Mouse (Mus musculus) limb, embryonic 10.5 days (tissue): ENCODE measurements around the gene Emg1. TPM values are rescaled to one million over a fixed set of nuclear protein-coding genes. Genes with fewer than 3 reads are reported as not detected.
A peak's percentile ranks its signal among the peaks of the same experiment; 100 is the strongest.

Source experiments
- DNase-seq: peaks from one replicate; pipeline ENCODE4 v3.0.0-alpha.2; 2017; ENCODE audit warnings: low spot score
- H3K27ac ChIP-seq: fragments of 300-500 bp; sonication (generic); 2 replicates; pipeline ENCODE4 v1.5.1; 2016; ENCODE audit warnings: mild to moderate bottlenecking
- H3K27me3 ChIP-seq: fragments of 300-500 bp; sonication (generic); 2 replicates; pipeline ENCODE4 v1.6.1; 2016; ENCODE audit warnings: low read depth, mild to moderate bottlenecking; ENCODE audit not compliant: poor library complexity, severe bottlenecking
- H3K36me3 ChIP-seq: fragments of 300-500 bp; sonication (generic); 2 replicates; pipeline ENCODE4 v1.6.1; 2016; ENCODE audit warnings: mild to moderate bottlenecking, moderate library complexity
- H3K4me1 ChIP-seq: fragments of 300-500 bp; sonication (generic); 2 replicates; pipeline ENCODE4 v1.6.1; 2016
- H3K4me3 ChIP-seq: fragments of 300-500 bp; sonication (generic); 2 replicates; pipeline ENCODE4 v1.5.1; 2016; ENCODE audit warnings: mild to moderate bottlenecking, moderate library complexity
- H3K9me3 ChIP-seq: fragments of 300-500 bp; sonication (generic); replicated peaks from 2 replicates; pipeline ENCODE4 v1.6.1; 2016; ENCODE audit warnings: mild to moderate bottlenecking
- WGBS: fragments of 180-500 bp; shearing (Covaris S2); methylation state at CpG from one replicate; pipeline ENCODE4 v1.1.7; 2016; 5-methylcytosine and 5-hydroxymethylcytosine counted together
- polyA plus RNA-seq: library from polyadenylated mRNA; unstranded; fragments of >200 nt; fragmentation: Nextera tagmentation; extraction: Ambion mirVana; gene quantifications from 2 replicates; pipeline ENCODE4 v1.2.1, GENCODE M21; 2016

The Emg1 gene
- polyA plus RNA-seq: 254 and 298 TPM in 2 replicates

- WGBS: under 1% methylated on average over 74 of the region's 76 CpGs
- Histone ChIP-seq H3K36me3 (peaks cover 73% of the 10 kb centered on the region), H3K9me3 (no peaks in the 10 kb centered on the region), H3K4me1 (peaks cover 32% of the 10 kb centered on the region), H3K27me3 (no peaks in the 10 kb centered on the region), H3K4me3 (peak within 1 kb of the TSS; percentile 76), H3K27ac (peak within 1 kb of the TSS; percentile 91)
- DNase-seq: peak; percentile 100
Measured at GRCm38 (mm10) chr6:124711824-124712782, at the start of gene Emg1, which contains the start of gene Phb2. Emg1 (minus strand) TSS chr6:124712178. Phb2 (plus strand) TSS chr6:124712336.

DNA sequence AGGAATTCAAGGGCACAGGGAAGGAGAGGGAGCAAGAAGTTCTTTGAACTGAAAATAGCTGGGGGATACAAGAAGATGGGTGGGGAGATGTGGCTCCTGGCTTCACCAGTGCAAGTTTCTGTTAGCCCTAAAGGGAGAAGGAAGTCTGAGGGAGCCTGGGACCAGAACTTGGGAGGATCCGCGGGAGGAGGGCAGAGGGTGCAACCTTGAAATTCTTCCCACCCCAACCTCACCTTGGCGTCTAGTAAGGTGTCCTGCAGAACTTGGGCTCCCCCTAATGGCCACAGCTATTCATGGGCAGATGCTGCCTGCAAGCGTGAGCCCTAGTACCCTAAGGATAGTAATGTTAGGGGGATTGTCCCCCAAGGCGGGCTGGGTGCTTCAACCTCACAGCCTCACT lies 47.3 kb upstream of the Emg1 start:
- H3K36me3 ChIP-seq: no peaks in the 10 kb centered on the region
- H3K4me3 ChIP-seq: peak overlapping the region; percentile 91
- H3K27me3 ChIP-seq: peaks cover 36% of the 10 kb centered on the region
- peak; percentile 89 for DNase-seq
- peak overlapping the region; percentile 99; the same call in 1 of the 2 replicates for H3K27ac ChIP-seq
- no peaks in the 10 kb centered on the region for H3K9me3 ChIP-seq
- H3K4me1 ChIP-seq: peaks cover 49% of the 10 kb centered on the region
- WGBS: 1% methylated on average over 5 of the region's 5 CpGs

DNA sequence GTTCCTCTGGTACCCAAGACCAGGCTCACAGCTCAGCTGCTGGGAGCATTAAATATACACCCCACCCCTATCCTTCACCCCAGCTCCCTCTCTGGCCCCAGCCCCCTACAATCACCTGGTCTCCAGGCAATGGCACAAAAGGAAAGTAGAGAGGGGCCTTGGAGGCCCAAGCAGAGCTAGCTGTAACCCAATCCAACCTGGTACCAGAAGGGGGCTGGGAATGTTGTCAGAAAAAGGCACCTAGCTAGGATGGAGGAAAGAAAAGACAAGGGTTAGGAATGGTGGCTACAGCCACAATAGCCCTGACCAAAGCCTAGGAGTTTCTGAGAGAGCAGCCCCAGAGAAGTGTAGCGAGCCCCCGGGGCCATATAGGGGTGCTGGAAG lies 46.9 kb upstream of the Emg1 start:
- WGBS: 69% methylated on average over 2 of the region's 2 CpGs
- H3K4me3 ChIP-seq: peak overlapping the region; percentile 91

GRCm38 (mm10) chr6:124757909-124758848 lies 46.2 kb upstream of the Emg1 start:
- peak; percentile 60 for DNase-seq
- Histone ChIP-seq H3K27me3 (peaks cover 30% of the 10 kb centered on the region), H3K4me1 (peaks cover 48% of the 10 kb centered on the region), H3K9me3 (no peaks in the 10 kb centered on the region), H3K36me3 (peaks cover 3% of the 10 kb centered on the region), H3K27ac (peak overlapping the region; percentile 99), H3K4me3 (peak overlapping the region; percentile 91)
- 47% methylated on average over 5 of the region's 5 CpGs for WGBS

More for the DNA sequence above, 46.9 kb upstream of the Emg1 start:
- DNase-seq: no peak
- no peaks in the 10 kb centered on the region for H3K36me3 ChIP-seq
- no peaks in the 10 kb centered on the region for H3K9me3 ChIP-seq
- H3K4me1 ChIP-seq: peaks cover 52% of the 10 kb centered on the region
- peak overlapping the region; percentile 99 for H3K27ac ChIP-seq
- H3K27me3 ChIP-seq: peaks cover 36% of the 10 kb centered on the region

GRCm38 (mm10) chr6:124757351-124757880 lies 45.4 kb upstream of the Emg1 start:
- Histone ChIP-seq H3K27me3 (peaks cover 22% of the 10 kb centered on the region), H3K36me3 (peaks cover 11% of the 10 kb centered on the region), H3K9me3 (no peaks in the 10 kb centered on the region), H3K4me3 (peak overlapping the region; percentile 91), H3K27ac (peak overlapping the region; percentile 99), H3K4me1 (peaks cover 48% of the 10 kb centered on the region)
- DNase-seq: no peak
- WGBS: 12% methylated on average over 5 of the region's 5 CpGs

- Histone ChIP-seq H3K4me3 (peak overlapping the region; percentile 91), H3K4me1 (peaks cover 48% of the 10 kb centered on the region), H3K36me3 (peaks cover 16% of the 10 kb centered on the region), H3K27ac (peak overlapping the region; percentile 99), H3K9me3 (no peaks in the 10 kb centered on the region), H3K27me3 (peaks cover 20% of the 10 kb centered on the region)
- WGBS: 1% methylated on average over 51 of the region's 54 CpGs
- peak; percentile 89 for DNase-seq
Measured at GRCm38 (mm10) chr6:124756652-124757350, 44.8 kb upstream of the Emg1 start.

- under 1% methylated on average over 80 of the region's 100 CpGs for WGBS
Measured at GRCm38 (mm10) chr6:124755831-124756595, 44.0 kb upstream of the Emg1 start, which contains the start of the genes Gm45234 and Atn1. Gm45234 (minus strand) TSS chr6:124756021. Atn1 (minus strand) TSS chr6:124756524.

GRCm38 (mm10) chr6:124755306-124755705 lies 43.3 kb upstream of the Emg1 start:
- H3K4me1 ChIP-seq: peaks cover 48% of the 10 kb centered on the region
- DNase-seq: no peak

More at GRCm38 (mm10) chr6:124755831-124756595, 44.0 kb upstream of the Emg1 start, which contains the start of the genes Gm45234 and Atn1:
- no peaks in the 10 kb centered on the region for H3K9me3 ChIP-seq
- DNase-seq: peak; percentile 81
- peaks cover 48% of the 10 kb centered on the region for H3K4me1 ChIP-seq
- peak within 1 kb of the TSS; percentile 91 for H3K4me3 ChIP-seq
- H3K36me3 ChIP-seq: peaks cover 21% of the 10 kb centered on the region
- H3K27me3 ChIP-seq: peaks cover 13% of the 10 kb centered on the region
- peak within 1 kb of the TSS; percentile 99 for H3K27ac ChIP-seq

DNA sequence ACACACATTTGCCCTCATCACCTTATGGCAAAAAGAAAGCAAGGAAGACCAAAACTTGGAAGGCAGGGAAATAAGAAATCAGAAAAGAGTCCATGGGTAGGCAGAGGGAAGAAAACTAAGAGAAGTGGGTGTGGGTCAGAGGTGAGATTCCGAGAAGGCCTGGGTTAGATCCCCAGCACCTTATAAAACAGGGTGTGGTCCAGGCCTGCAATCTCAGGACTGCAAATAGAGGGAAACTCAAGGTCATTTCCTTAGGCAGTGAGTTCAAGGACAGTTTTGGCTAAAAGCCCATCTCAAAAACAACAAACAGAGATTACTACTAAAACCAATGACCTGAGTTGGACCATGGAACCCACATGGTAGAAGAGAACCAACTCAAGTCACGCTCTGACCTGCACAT lies 41.9 kb upstream of the Emg1 start:
- H3K4me1 ChIP-seq: peaks cover 41% of the 10 kb centered on the region
- H3K9me3 ChIP-seq: no peaks in the 10 kb centered on the region
- H3K4me3 ChIP-seq: no peak overlapping the region
- no peak for DNase-seq
- H3K27ac ChIP-seq: no peak overlapping the region
- no peaks in the 10 kb centered on the region for H3K27me3 ChIP-seq
- WGBS: 88% methylated on average over 2 of the region's 2 CpGs
- H3K36me3 ChIP-seq: peaks cover 42% of the 10 kb centered on the region

More at GRCm38 (mm10) chr6:124755306-124755705, 43.3 kb upstream of the Emg1 start:
- Histone ChIP-seq H3K27me3 (peaks cover 8% of the 10 kb centered on the region; the same call in 1 of the 2 replicates), H3K4me3 (peak overlapping the region; percentile 91), H3K36me3 (peaks cover 27% of the 10 kb centered on the region), H3K27ac (peak overlapping the region; percentile 99), H3K9me3 (no peaks in the 10 kb centered on the region)
- WGBS: 4% methylated on average over 3 of the region's 3 CpGs

DNA sequence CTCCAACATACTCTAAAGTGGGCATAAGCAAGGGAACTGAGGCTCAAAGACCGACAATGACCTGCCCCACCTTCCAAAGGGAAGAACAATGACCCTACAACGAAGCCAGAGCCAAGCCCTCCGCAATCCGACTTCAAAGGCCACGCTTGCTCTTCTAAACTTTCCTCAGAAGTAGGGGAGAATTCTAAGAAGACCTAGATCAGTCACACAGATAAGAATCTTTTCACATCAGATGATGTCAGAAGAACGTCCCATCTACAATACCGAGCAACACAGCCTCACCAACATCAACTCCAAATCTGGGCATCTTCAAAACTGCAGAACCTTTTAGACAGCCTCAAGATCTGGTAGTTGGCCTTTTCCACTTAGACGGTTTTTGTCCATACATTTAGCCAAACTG lies 38.4 kb upstream of the Emg1 start:
- Histone ChIP-seq H3K36me3 (peaks cover 68% of the 10 kb centered on the region), H3K4me3 (no peak overlapping the region), H3K27ac (no peak overlapping the region), H3K9me3 (no peaks in the 10 kb centered on the region), H3K27me3 (no peaks in the 10 kb centered on the region), H3K4me1 (peaks cover 35% of the 10 kb centered on the region)
- WGBS: 85% methylated on average over 8 of the region's 8 CpGs
- no peak for DNase-seq
